Mouse (Mus musculus): ENCODE measurements around the gene Pex11b.

DNA sequence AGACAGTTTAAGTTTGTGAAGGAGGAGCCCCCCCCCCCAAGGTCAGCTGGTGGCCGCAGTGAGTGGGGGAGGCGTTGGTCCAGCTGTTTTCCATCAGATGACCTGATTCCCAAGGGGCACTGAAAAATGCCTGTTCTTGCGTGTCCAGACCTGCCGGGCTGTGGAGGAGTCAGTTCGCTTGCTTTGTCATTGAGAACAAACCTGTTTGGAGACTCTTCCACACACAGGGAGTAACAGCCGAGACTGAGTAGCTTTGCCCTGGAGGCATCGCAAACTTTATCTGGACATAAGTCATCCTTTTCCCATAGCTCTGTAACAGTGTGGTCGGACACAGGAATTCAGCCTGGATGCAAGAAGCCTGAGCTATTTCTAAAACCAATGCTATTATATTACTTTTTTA is 39.3 kb downstream of the Pex11b start:
- TF ChIP-seq CTCF (conservative IDR thresholded peaks at IDR 0.05; ENCODE audit: insufficient read depth, insufficient read length, low read depth, low read length): no peak
- TF ChIP-seq POLR2A (IDR thresholded peaks at IDR 0.05; ENCODE audit: low read depth, low read length): no peak

All from kidney, adult 2 months (tissue).